In genomic region chr12:53248796-53249195, GRCm38 (mm10) we compare ENCODE assay signal across 8 mouse cellular contexts. TPM values are rescaled to one million over a fixed set of nuclear protein-coding genes. Genes with fewer than 3 reads are reported as not detected.
DNase-seq lines count a peak whose midpoint lies in the region; ATAC-seq and TF ChIP-seq lines count a peak whose summit lies in the region.

No protein-coding gene starts in this region.

- no peak for TF ChIP-seq POLR2A in lung, adult 2 months (IDR thresholded peaks at IDR 0.05; ENCODE audit: borderline replicate concordance, extremely low read depth, low read depth, low read length)

- H3K4me3 ChIP-seq in kidney, postnatal 0 days (replicated peaks; ENCODE audit: low read depth, low read length) = peak overlapping the region; percentile 41
- H3K4me3 ChIP-seq in forebrain, embryonic 12.5 days (replicated peaks) = peak overlapping the region; percentile 92
- peak overlapping the region; percentile 67 for H3K4me3 ChIP-seq in limb, embryonic 13.5 days
- H3K4me3 ChIP-seq in stomach, embryonic 14.5 days (ENCODE audit: low read depth, low read length) = peak overlapping the region; percentile 48
- no peak overlapping the region for H3K4me3 ChIP-seq in lung, adult 2 months (replicated peaks; ENCODE audit: extremely low read depth, low read depth, low read length)

- H3K27me3 ChIP-seq in kidney, postnatal 0 days (ENCODE audit: insufficient read depth, low read length) = peaks cover 53% of the 10 kb centered on the region
- no peaks in the 10 kb centered on the region; the same call in 1 of the 2 replicates for H3K27me3 ChIP-seq in forebrain, embryonic 12.5 days
- H3K27me3 ChIP-seq in limb, embryonic 13.5 days = peaks cover 62% of the 10 kb centered on the region
- H3K27me3 ChIP-seq in stomach, embryonic 14.5 days (ENCODE audit: control insufficient read depth, insufficient read depth, low read length) = peaks cover 39% of the 10 kb centered on the region

- no peak overlapping the region for H3K9ac ChIP-seq in kidney, postnatal 0 days (ENCODE audit: low read depth, low read length)
- peak overlapping the region; percentile 96 for H3K9ac ChIP-seq in forebrain, embryonic 12.5 days
- peak overlapping the region; percentile 71 for H3K9ac ChIP-seq in limb, embryonic 13.5 days
- peak overlapping the region; percentile 42; the same call in 1 of the 2 replicates for H3K9ac ChIP-seq in stomach, embryonic 14.5 days (replicated peaks; ENCODE audit: low read depth, low read length)

- ATAC-seq in kidney, postnatal 0 days (replicated peaks; ENCODE audit: low FRiP score, low read depth) = no peak
- peak; percentile 12; the same call in 1 of the 2 replicates for ATAC-seq in forebrain, embryonic 12.5 days (ENCODE audit: low FRiP score)
- no peak for ATAC-seq in limb, embryonic 13.5 days (ENCODE audit: low FRiP score, low read depth)
- no peak for ATAC-seq in stomach, embryonic 14.5 days (ENCODE audit: insufficient number of reproducible peaks, insufficient read depth, low FRiP score, low read depth)

- H3K9me3 ChIP-seq in kidney, postnatal 0 days (replicated peaks; ENCODE audit: low read length) = no peaks in the 10 kb centered on the region
- no peaks in the 10 kb centered on the region for H3K9me3 ChIP-seq in forebrain, embryonic 12.5 days
- H3K9me3 ChIP-seq in limb, embryonic 13.5 days = no peaks in the 10 kb centered on the region
- H3K9me3 ChIP-seq in stomach, embryonic 14.5 days (ENCODE audit: control insufficient read depth, low read depth, low read length) = no peaks in the 10 kb centered on the region

- no peaks in the 10 kb centered on the region for H3K36me3 ChIP-seq in kidney, postnatal 0 days (ENCODE audit: insufficient read depth, low read length)
- no peaks in the 10 kb centered on the region for H3K36me3 ChIP-seq in forebrain, embryonic 12.5 days (replicated peaks)
- no peaks in the 10 kb centered on the region for H3K36me3 ChIP-seq in limb, embryonic 13.5 days
- H3K36me3 ChIP-seq in stomach, embryonic 14.5 days (ENCODE audit: control insufficient read depth, insufficient read depth, low read length) = no peaks in the 10 kb centered on the region

- no peak overlapping the region for H3K27ac ChIP-seq in kidney, postnatal 0 days
- peak overlapping the region; percentile 98 for H3K27ac ChIP-seq in forebrain, embryonic 12.5 days
- no peak overlapping the region for H3K27ac ChIP-seq in limb, embryonic 13.5 days
- no peak overlapping the region for H3K27ac ChIP-seq in stomach, embryonic 14.5 days (ENCODE audit: low read length)

- peaks cover 14% of the 10 kb centered on the region; the same call in 1 of the 2 replicates for H3K4me1 ChIP-seq in kidney, postnatal 0 days (replicated peaks; ENCODE audit: insufficient read depth, low read length)
- peaks cover 42% of the 10 kb centered on the region for H3K4me1 ChIP-seq in forebrain, embryonic 12.5 days
- H3K4me1 ChIP-seq in limb, embryonic 13.5 days = peaks cover 37% of the 10 kb centered on the region
- peaks cover 13% of the 10 kb centered on the region; the same call in 1 of the 2 replicates for H3K4me1 ChIP-seq in stomach, embryonic 14.5 days (ENCODE audit: control insufficient read depth, insufficient read depth, low read length)
- H3K4me1 ChIP-seq in lung, adult 2 months (ENCODE audit: control insufficient read depth, insufficient read depth, low read length) = no peaks in the 10 kb centered on the region

- 2% methylated on average over 15 of the region's 15 CpGs for WGBS in kidney, postnatal 0 days
- under 1% methylated on average over 15 of the region's 15 CpGs for WGBS in forebrain, embryonic 12.5 days
- WGBS in limb, embryonic 13.5 days = 0% methylated on average over 15 of the region's 15 CpGs
- 1% methylated on average over 15 of the region's 15 CpGs for WGBS in stomach, embryonic 14.5 days
- WGBS in lung, adult 2 months = 2% methylated on average over 15 of the region's 15 CpGs

- DNase-seq in kidney, postnatal 0 days (ENCODE audit: low spot score) = no peak
- DNase-seq in kidney, postnatal 36 days = no peak
- peak; percentile 12 for DNase-seq in brain, adult 2 months (ENCODE audit: low read depth, low spot score)
- DNase-seq in ovary, adult 18-20 months (ENCODE audit: low spot score) = no peak
- DNase-seq in lung, adult 2 months = no peak

- H3K4me2 ChIP-seq in kidney, postnatal 0 days (ENCODE audit: low read length) = peak overlapping the region; percentile 78
- H3K4me2 ChIP-seq in forebrain, embryonic 12.5 days = peak overlapping the region; percentile 77
- peak overlapping the region; percentile 99 for H3K4me2 ChIP-seq in limb, embryonic 13.5 days (replicated peaks)
- peak overlapping the region; percentile 95 for H3K4me2 ChIP-seq in stomach, embryonic 14.5 days (replicated peaks; ENCODE audit: low read depth, low read length)

- no peak for TF ChIP-seq CTCF in kidney, postnatal 0 days (IDR thresholded peaks at IDR 0.05; ENCODE audit: low read depth)
- no peak for TF ChIP-seq CTCF in lung, adult 2 months (IDR thresholded peaks at IDR 0.05; ENCODE audit: insufficient read depth, low read length)

RNA-seq across cellular contexts. Expression of gene Npas3, which starts 0.3 kb away (rescaled TPM):
- 1.2 and 2.1 TPM in 2 replicates for polyA plus RNA-seq in kidney, postnatal 0 days (2015; fragmentation: Nextera tagmentation; extraction: Ambion mirVana)
- 23.1 and 27.7 TPM in 2 replicates for polyA plus RNA-seq in forebrain, embryonic 12.5 days (2016; fragmentation: Nextera tagmentation; extraction: Ambion mirVana)
- polyA plus RNA-seq in limb, embryonic 13.5 days (2015; fragmentation: Nextera tagmentation; extraction: Ambion mirVana) = 7.8 and 8.6 TPM in 2 replicates
- polyA plus RNA-seq in stomach, embryonic 14.5 days (2014; fragmentation: Nextera tagmentation; extraction: Ambion mirVana) = 3.4 and 4.5 TPM in 2 replicates
- polyA plus RNA-seq in lung, adult 2 months (2012; rRNA removed) = 0.05 and 0.15 TPM in 2 replicates
